ENCODE assay signal across 14 mouse cellular contexts in genomic region chr1:59566926-59567325, GRCm38 (mm10). TPM values are rescaled to one million over a fixed set of nuclear protein-coding genes. Genes with fewer than 3 reads are reported as not detected.
A peak's percentile ranks its signal among the peaks of the same experiment; 100 is the strongest.
DNase-seq lines count a peak whose midpoint lies in the region; ATAC-seq and TF ChIP-seq lines count a peak whose summit lies in the region.
"Had no signal": no experiment of that assay in that cellular context is flagged by ENCODE, and none has a peak within 500 bp of the region (broad histone marks: within the 10 kb centered on the region; RNA-seq: fewer than 3 reads in every experiment).

No protein-coding gene starts in this region.

- TF ChIP-seq EP300 in stomach, postnatal 0 days (optimal IDR thresholded peaks at IDR 0.05), result no peak

- H3K36me3 ChIP-seq in stomach, postnatal 0 days (ENCODE audit: control insufficient read depth, insufficient read depth, low read length), result no peaks in the 10 kb centered on the region
- H3K36me3 ChIP-seq: embryonic facial prominence, embryonic 12.5 days; G1E; hindbrain, embryonic 15.5 days; midbrain, embryonic 12.5 days had no signal

- H3K27me3 ChIP-seq in stomach, postnatal 0 days (ENCODE audit: control insufficient read depth, insufficient read depth, low read length), result no peaks in the 10 kb centered on the region
- H3K27me3 ChIP-seq: embryonic facial prominence, embryonic 12.5 days; hindbrain, embryonic 15.5 days had no signal

- no peak overlapping the region for H3K4me3 ChIP-seq in stomach, postnatal 0 days (ENCODE audit: low read depth, low read length)
- no peak overlapping the region for H3K4me3 ChIP-seq in gastrocnemius, adult 2 months
- H3K4me3 ChIP-seq: embryonic facial prominence, embryonic 12.5 days; hindbrain, embryonic 15.5 days; midbrain, embryonic 12.5 days had no signal

- no peaks in the 10 kb centered on the region; the same call in 1 of the 2 replicates for H3K4me1 ChIP-seq in stomach, postnatal 0 days (replicated peaks; ENCODE audit: control insufficient read depth, insufficient read depth)
- H3K4me1 ChIP-seq: midbrain, embryonic 12.5 days had no signal

- no peak for TF ChIP-seq CTCF in stomach, postnatal 0 days (IDR thresholded peaks at IDR 0.05; ENCODE audit: low read depth)
- TF ChIP-seq CTCF in gastrocnemius, adult 2 months (IDR thresholded peaks at IDR 0.05), result no peak

- intact Hi-C loops in gastrocnemius, adult 2 months (cut with DNase I), result no loop called here

- H3K4me2 ChIP-seq in stomach, postnatal 0 days (replicated peaks; ENCODE audit: low read depth), result no peak overlapping the region
- H3K4me2 ChIP-seq: embryonic facial prominence, embryonic 12.5 days; hindbrain, embryonic 15.5 days; midbrain, embryonic 12.5 days had no signal

- H3K27ac ChIP-seq in stomach, postnatal 0 days (replicated peaks), result no peak overlapping the region
- no peak overlapping the region for H3K27ac ChIP-seq in gastrocnemius, adult 2 months
- H3K27ac ChIP-seq: embryonic facial prominence, embryonic 12.5 days; hindbrain, embryonic 15.5 days; midbrain, embryonic 12.5 days had no signal

- WGBS in stomach, postnatal 0 days, result 51% methylated on average over 6 of the region's 6 CpGs

- peak; percentile 34 to 47 for DNase-seq in right cerebral cortex, adult 2 months (ENCODE audit: low spot score in 2 of 2)
- no peak for DNase-seq in right cerebral cortex, postnatal 14 days
- peak; percentile 87 for DNase-seq in cerebellum, adult 8-10 months
- DNase-seq in gonadal fat pad, adult 2 months (ENCODE audit: low read depth), result peak; percentile 100
- no peak for DNase-seq in stomach, postnatal 0 days (ENCODE audit: low spot score)
- DNase-seq in gastrocnemius, adult 2 months, result no peak
- DNase-seq in c-Kit-positive CD71-positive TER-119-positive erythroid progenitor cells, embryonic 14.5 days (ENCODE audit: low spot score), result no peak
- DNase-seq: heart, adult 18-20 months had no signal

- no peak overlapping the region for H3K9ac ChIP-seq in stomach, postnatal 0 days (ENCODE audit: low read length)
- H3K9ac ChIP-seq: embryonic facial prominence, embryonic 12.5 days; hindbrain, embryonic 15.5 days; midbrain, embryonic 12.5 days had no signal

- H3K9me3 ChIP-seq in stomach, postnatal 0 days (ENCODE audit: control insufficient read depth, low read length), result no peaks in the 10 kb centered on the region
- H3K9me3 ChIP-seq: embryonic facial prominence, embryonic 12.5 days; hindbrain, embryonic 15.5 days; midbrain, embryonic 12.5 days had no signal

- ATAC-seq in stomach, postnatal 0 days (ENCODE audit: low FRiP score, low TSS enrichment), result 0 out of 2 replicates have a peak, but pooled peaks have one; percentile 12
- no peak for ATAC-seq in monocyte, adult 5-6 weeks (replicated peaks; ENCODE audit: insufficient number of reproducible peaks, low FRiP score, low TSS enrichment, poor library complexity, severe bottlenecking)

RNA-seq across cellular contexts. Expression of gene Gm973, which starts 50.9 kb away (rescaled TPM):
- polyA plus RNA-seq in gonadal fat pad, adult 2 months (2012; rRNA removed), result 1.2 and 2.0 TPM in 2 replicates
- polyA plus RNA-seq in stomach, postnatal 0 days (2015; fragmentation: Nextera tagmentation; extraction: Ambion mirVana), result 0.51 and 1.2 TPM in 2 replicates
- 2.4 to 9.2 TPM (median 4.3 TPM) in 3 replicates for total RNA-seq in monocyte, adult 5-6 weeks (2017)
- total RNA-seq in gastrocnemius, adult 2 months (2021), result 1 to 10 TPM in 1 of 2 experiments, under 1 TPM in 1; 0.75 to 1.7 TPM
- polyA plus RNA-seq: liver, embryonic 16.5 days had no signal

Comparison
In these comparisons a context has a peak if more than half of its experiments do, and no peak if none do; other contexts are left out.
1. DNase-seq: peak in right cerebral cortex, adult 2 months (2 of 2), cerebellum, adult 8-10 months (single experiment) and gonadal fat pad, adult 2 months (single experiment); none in right cerebral cortex, postnatal 14 days (single experiment), stomach, postnatal 0 days (single experiment), gastrocnemius, adult 2 months (single experiment) and c-Kit-positive CD71-positive TER-119-positive erythroid progenitor cells, embryonic 14.5 days (single experiment).